ENCODE assay signal across 8 mouse cellular contexts in the genomic region with DNA sequence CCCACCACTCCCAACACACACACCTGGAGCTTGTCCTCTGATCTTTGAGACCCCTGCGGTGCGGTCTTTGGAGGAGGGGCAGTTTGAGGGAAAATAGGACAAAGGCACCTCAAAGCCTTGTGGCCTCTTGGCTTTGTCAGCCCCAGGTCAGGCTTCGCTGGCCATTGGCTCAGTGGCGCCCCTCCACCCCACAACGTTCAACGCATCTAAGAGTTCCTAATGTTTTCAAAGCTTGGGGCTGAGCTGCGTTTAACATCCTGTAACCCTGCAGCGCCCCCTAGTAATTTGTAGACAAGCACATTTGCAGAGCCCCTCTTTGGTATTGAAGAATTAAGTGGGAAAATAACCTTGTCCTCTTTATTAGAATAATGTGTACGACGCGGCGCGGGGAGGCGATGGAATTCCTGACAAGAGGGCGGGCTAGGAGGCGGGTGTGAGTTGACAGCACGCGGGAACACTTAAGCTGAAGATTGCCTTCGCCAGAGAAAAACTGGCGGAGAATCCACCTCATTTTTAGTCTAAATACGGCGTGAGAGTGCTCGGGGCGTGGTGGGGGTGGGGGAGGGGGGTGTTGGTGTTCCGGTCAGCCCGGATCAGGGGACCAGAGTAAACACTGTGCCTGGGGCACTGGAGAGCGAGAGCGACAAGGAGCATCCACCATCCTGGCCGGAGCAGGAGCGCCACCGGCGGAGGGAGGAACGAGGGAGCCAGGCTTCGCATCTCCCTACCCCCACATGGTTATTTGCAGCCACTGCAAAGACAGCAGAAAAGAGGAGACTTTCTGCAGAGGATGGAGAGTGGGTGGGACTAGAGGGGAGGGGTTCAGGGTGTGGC. TPM values are rescaled to one million over a fixed set of nuclear protein-coding genes. Genes with fewer than 3 reads are reported as not detected.
DNase-seq lines count a peak whose midpoint lies in the region; ATAC-seq and TF ChIP-seq lines count a peak whose summit lies in the region.

No protein-coding gene starts in this region.

- intact Hi-C loops in heart, postnatal 10 days (cut with DNase I): loop anchor here (1.0 kb wide), 2 partner anchors 46 to 49 kb away; no protein-coding TSS in a partner anchor

- peak; percentile 28; the same call in 1 of the 2 replicates for TF ChIP-seq POLR2A in thymus, adult 2 months (IDR thresholded peaks at IDR 0.05; ENCODE audit: control insufficient read depth, extremely low read depth, insufficient read depth, low read length, poor library complexity)

- H3K36me3 ChIP-seq in forebrain, embryonic 14.5 days (ENCODE audit: control insufficient read depth, insufficient read depth, low read length): no peaks in the 10 kb centered on the region
- no peaks in the 10 kb centered on the region for H3K36me3 ChIP-seq in liver, embryonic 16.5 days (ENCODE audit: control insufficient read depth, insufficient read depth)
- H3K36me3 ChIP-seq in neural tube, embryonic 15.5 days: no peaks in the 10 kb centered on the region
- H3K36me3 ChIP-seq in thymus, adult 2 months (ENCODE audit: control insufficient read depth, insufficient read depth, low read length): no peaks in the 10 kb centered on the region

- ATAC-seq in CD4-positive, CD25-positive, alpha-beta regulatory T cell, adult 4 months: peak; percentile 27
- peak; percentile 77 for ATAC-seq in forebrain, embryonic 14.5 days
- no peak for ATAC-seq in liver, embryonic 16.5 days (ENCODE audit: low read depth)
- peak; percentile 90 for ATAC-seq in neural tube, embryonic 15.5 days (ENCODE audit: low FRiP score)

- no peaks in the 10 kb centered on the region; the same call in 1 of the 2 replicates for H3K27me3 ChIP-seq in forebrain, embryonic 14.5 days (replicated peaks; ENCODE audit: control insufficient read depth, insufficient read depth, low read length)
- no peaks in the 10 kb centered on the region; the same call in 1 of the 2 replicates for H3K27me3 ChIP-seq in liver, embryonic 16.5 days (ENCODE audit: control insufficient read depth, insufficient read depth, low read depth, low read length)
- H3K27me3 ChIP-seq in neural tube, embryonic 15.5 days (replicated peaks): no peaks in the 10 kb centered on the region; the same call in 1 of the 2 replicates
- no peaks in the 10 kb centered on the region for H3K27me3 ChIP-seq in thymus, adult 2 months (ENCODE audit: control insufficient read depth, insufficient read depth, low read length)

- peak; percentile 70 for DNase-seq in c-Kit-positive CD71-positive TER-119-negative erythroid progenitor cells, embryonic 14.5 days (ENCODE audit: low read depth)
- peak; percentile 85 for DNase-seq in forebrain, embryonic 14.5 days (ENCODE audit: low spot score)
- peak; percentile 78 to 84 for DNase-seq in heart, postnatal 10 days
- DNase-seq in layer of hippocampus, adult 11-12 months (ENCODE audit: low spot score): peak; percentile 70
- peak; percentile 77 for DNase-seq in thymus, adult 2 months

- H3K27ac ChIP-seq in forebrain, embryonic 14.5 days (ENCODE audit: low read depth, low read length): peak overlapping the region; percentile 70; the same call in 1 of the 2 replicates
- no peak overlapping the region for H3K27ac ChIP-seq in liver, embryonic 16.5 days (ENCODE audit: low read length)
- peak overlapping the region; percentile 85 for H3K27ac ChIP-seq in neural tube, embryonic 15.5 days (replicated peaks)
- peak overlapping the region; percentile 38; the same call in 1 of the 2 replicates for H3K27ac ChIP-seq in thymus, adult 2 months (ENCODE audit: control insufficient read depth, insufficient read depth, low read length)

- H3K4me3 ChIP-seq in forebrain, embryonic 14.5 days (ENCODE audit: low read depth, low read length): peak overlapping the region; percentile 35
- H3K4me3 ChIP-seq in liver, embryonic 16.5 days (ENCODE audit: low read depth, low read length): peak overlapping the region; percentile 35
- H3K4me3 ChIP-seq in neural tube, embryonic 15.5 days (replicated peaks): peak overlapping the region; percentile 42
- H3K4me3 ChIP-seq in thymus, adult 2 months (ENCODE audit: control insufficient read depth, insufficient read depth, low read length): peak overlapping the region; percentile 18

- 0 out of 2 replicates have a peak, but pooled peaks cover 7% of the 10 kb centered on the region for H3K4me1 ChIP-seq in forebrain, embryonic 14.5 days (ENCODE audit: control insufficient read depth, insufficient read depth, low read length)
- H3K4me1 ChIP-seq in liver, embryonic 16.5 days (ENCODE audit: control insufficient read depth, low read depth, low read length): peaks cover 17% of the 10 kb centered on the region
- peaks cover 16% of the 10 kb centered on the region for H3K4me1 ChIP-seq in neural tube, embryonic 15.5 days
- peaks cover 51% of the 10 kb centered on the region for H3K4me1 ChIP-seq in thymus, adult 2 months (replicated peaks; ENCODE audit: control insufficient read depth, insufficient read depth, low read length)

- peak overlapping the region; percentile 66 for H3K9ac ChIP-seq in forebrain, embryonic 14.5 days (ENCODE audit: low read length)
- no peak overlapping the region for H3K9ac ChIP-seq in liver, embryonic 16.5 days (ENCODE audit: low read depth, low read length)
- peak overlapping the region; percentile 62 for H3K9ac ChIP-seq in neural tube, embryonic 15.5 days (replicated peaks)

- no peaks in the 10 kb centered on the region for H3K9me3 ChIP-seq in forebrain, embryonic 14.5 days (replicated peaks; ENCODE audit: control insufficient read depth, low read length)
- no peaks in the 10 kb centered on the region for H3K9me3 ChIP-seq in liver, embryonic 16.5 days (replicated peaks; ENCODE audit: control insufficient read depth, low read length)
- no peaks in the 10 kb centered on the region for H3K9me3 ChIP-seq in neural tube, embryonic 15.5 days (replicated peaks)

- WGBS in forebrain, embryonic 14.5 days: 2% methylated on average over 34 of the region's 34 CpGs
- WGBS in liver, embryonic 16.5 days (ENCODE audit: insufficient replicate concordance): 4% methylated on average over 34 of the region's 34 CpGs
- WGBS in neural tube, embryonic 15.5 days: 3% methylated on average over 34 of the region's 34 CpGs
- WGBS in thymus, adult 2 months: 2% methylated on average over 34 of the region's 34 CpGs

- peak; percentile 63; the same call in 1 of the 2 replicates for TF ChIP-seq CTCF in thymus, adult 2 months (IDR thresholded peaks at IDR 0.05; ENCODE audit: borderline replicate concordance, control insufficient read depth, extremely low read depth, insufficient read depth, low read length, poor library complexity)

- peak overlapping the region; percentile 70 for H3K4me2 ChIP-seq in forebrain, embryonic 14.5 days (ENCODE audit: low read length)
- H3K4me2 ChIP-seq in liver, embryonic 16.5 days (ENCODE audit: low read depth, low read length): peak overlapping the region; percentile 65
- peak overlapping the region; percentile 82 for H3K4me2 ChIP-seq in neural tube, embryonic 15.5 days

RNA-seq across cellular contexts. Expression of a gene that starts 28.2 kb away (rescaled TPM):
- not detected for polyA plus RNA-seq in CD4-positive, CD25-positive, alpha-beta regulatory T cell, adult 4 months (2017; shearing (Covaris generic))
- not detected in 2 replicates for polyA plus RNA-seq in forebrain, embryonic 14.5 days (2014; fragmentation: Nextera tagmentation; extraction: Ambion mirVana)
- total RNA-seq in heart, postnatal 10 days (2021): not detected
- 0.30 and 0.35 TPM in 2 replicates for polyA plus RNA-seq in liver, embryonic 16.5 days (2015; fragmentation: Nextera tagmentation; extraction: Ambion mirVana)
- 1.5 and 1.6 TPM in 2 replicates for polyA plus RNA-seq in neural tube, embryonic 15.5 days (2015; fragmentation: Nextera tagmentation; extraction: Ambion mirVana)
- 0.61 and 1.3 TPM in 2 replicates for polyA plus RNA-seq in thymus, adult 2 months (2012; rRNA removed)

RNA-seq across cellular contexts. Expression of a gene that starts 29.0 kb away (rescaled TPM):
- polyA plus RNA-seq in CD4-positive, CD25-positive, alpha-beta regulatory T cell, adult 4 months (2017; shearing (Covaris generic)): 1 to 10 TPM; 1.9 to 2.4 TPM
- 0.61 TPM in 1 of 2 replicates, not detected in the other for polyA plus RNA-seq in forebrain, embryonic 14.5 days (2014; fragmentation: Nextera tagmentation; extraction: Ambion mirVana)
- total RNA-seq in heart, postnatal 10 days (2021): not detected
- polyA plus RNA-seq in liver, embryonic 16.5 days (2015; fragmentation: Nextera tagmentation; extraction: Ambion mirVana): 0.08 and 0.41 TPM in 2 replicates
- 0.77 and 1.2 TPM in 2 replicates for polyA plus RNA-seq in neural tube, embryonic 15.5 days (2015; fragmentation: Nextera tagmentation; extraction: Ambion mirVana)
- 0.09 and 0.11 TPM in 2 replicates for polyA plus RNA-seq in thymus, adult 2 months (2012; rRNA removed)

RNA-seq across cellular contexts. Expression of a gene that starts 30.7 kb away (rescaled TPM):
- 100 to 1,000 TPM in 1 of 2 experiments, 10 to 100 TPM in 1; 88.0 to 154 TPM for polyA plus RNA-seq in CD4-positive, CD25-positive, alpha-beta regulatory T cell, adult 4 months (2017; shearing (Covaris generic))
- 53.0 and 60.9 TPM in 2 replicates for polyA plus RNA-seq in forebrain, embryonic 14.5 days (2014; fragmentation: Nextera tagmentation; extraction: Ambion mirVana)
- 10 to 100 TPM; 88.3 to 99.0 TPM for total RNA-seq in heart, postnatal 10 days (2021)
- polyA plus RNA-seq in liver, embryonic 16.5 days (2015; fragmentation: Nextera tagmentation; extraction: Ambion mirVana): 154 and 162 TPM in 2 replicates
- 42.8 and 77.5 TPM in 2 replicates for polyA plus RNA-seq in neural tube, embryonic 15.5 days (2015; fragmentation: Nextera tagmentation; extraction: Ambion mirVana)
- 358 and 385 TPM in 2 replicates for polyA plus RNA-seq in thymus, adult 2 months (2012; rRNA removed)

RNA-seq across cellular contexts. Expression of a gene that starts 56.0 kb away (rescaled TPM):
- polyA plus RNA-seq in CD4-positive, CD25-positive, alpha-beta regulatory T cell, adult 4 months (2017; shearing (Covaris generic)): 10 to 100 TPM; 91.5 to 92.9 TPM
- 119 and 151 TPM in 2 replicates for polyA plus RNA-seq in forebrain, embryonic 14.5 days (2014; fragmentation: Nextera tagmentation; extraction: Ambion mirVana)
- total RNA-seq in heart, postnatal 10 days (2021): 100 to 1,000 TPM in 1 of 2 experiments, 10 to 100 TPM in 1; 94.7 to 108 TPM
- 94.4 and 99.9 TPM in 2 replicates for polyA plus RNA-seq in liver, embryonic 16.5 days (2015; fragmentation: Nextera tagmentation; extraction: Ambion mirVana)
- 129 and 132 TPM in 2 replicates for polyA plus RNA-seq in neural tube, embryonic 15.5 days (2015; fragmentation: Nextera tagmentation; extraction: Ambion mirVana)
- 164 and 173 TPM in 2 replicates for polyA plus RNA-seq in thymus, adult 2 months (2012; rRNA removed)

RNA-seq across cellular contexts. Expression of a gene that starts 56.6 kb away (rescaled TPM):
- polyA plus RNA-seq in CD4-positive, CD25-positive, alpha-beta regulatory T cell, adult 4 months (2017; shearing (Covaris generic)): 1 to 10 TPM; 3.8 to 4.8 TPM
- 70.9 and 81.1 TPM in 2 replicates for polyA plus RNA-seq in forebrain, embryonic 14.5 days (2014; fragmentation: Nextera tagmentation; extraction: Ambion mirVana)
- 10 to 100 TPM; 81.4 to 86.9 TPM for total RNA-seq in heart, postnatal 10 days (2021)
- polyA plus RNA-seq in liver, embryonic 16.5 days (2015; fragmentation: Nextera tagmentation; extraction: Ambion mirVana): 8.2 and 10.0 TPM in 2 replicates
- 123 and 145 TPM in 2 replicates for polyA plus RNA-seq in neural tube, embryonic 15.5 days (2015; fragmentation: Nextera tagmentation; extraction: Ambion mirVana)
- polyA plus RNA-seq in thymus, adult 2 months (2012; rRNA removed): 119 TPM in 2 replicates
